Mouse (Mus musculus): ENCODE results near the gene Ugt1a5. TPM values are rescaled to one million over a fixed set of nuclear protein-coding genes. Genes with fewer than 3 reads are reported as not detected.
"Not testable (repeated sequence)": the region's sequence is repeated elsewhere in the genome, so short reads cannot be mapped to it uniquely, and the experiment has no call there.

Gene Ugt1a5
- polyA plus RNA-seq, 1 experiment from 2014 or later, result not detected

DNA sequence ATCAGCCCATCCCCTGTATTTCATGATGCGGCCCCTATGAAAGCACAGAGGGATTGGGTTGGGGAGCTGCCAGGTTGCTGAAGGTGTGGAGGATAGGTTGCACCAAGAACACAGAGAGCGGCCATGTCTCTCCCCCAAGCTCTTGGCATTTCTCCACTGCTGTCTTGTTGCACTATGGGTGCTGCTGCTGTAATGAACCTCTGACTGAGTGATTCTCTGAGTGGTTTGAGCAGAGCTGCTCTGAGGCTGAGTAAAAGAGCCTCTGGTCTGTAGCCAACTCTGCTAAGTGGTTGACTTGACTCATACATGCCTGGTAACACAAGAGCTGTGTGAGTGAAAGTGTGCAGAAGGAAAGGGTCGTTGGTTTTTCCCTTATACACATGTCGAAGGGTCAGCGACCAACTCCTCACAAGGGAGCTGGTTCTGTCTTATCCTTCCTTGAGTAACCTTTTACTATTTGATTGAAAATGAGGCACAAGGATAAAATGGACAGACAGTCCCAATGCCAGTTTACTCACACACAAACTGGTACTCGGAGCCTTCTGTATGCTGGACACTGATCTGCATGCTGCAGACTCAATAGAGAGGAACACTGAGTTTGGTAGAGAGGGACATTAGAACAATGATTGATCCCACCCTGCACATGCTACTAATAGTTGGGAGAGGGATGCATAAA lies 30.4 kb upstream of the Ugt1a5 start:
- not testable (repeated sequence) for H3K36me3 ChIP-seq (ENCODE audit: control insufficient read depth, insufficient read depth, low read length); H3K27me3 ChIP-seq (replicated peaks; ENCODE audit: control insufficient read depth, insufficient read depth, low read length); DNase-seq (ENCODE audit: low spot score); ATAC-seq (replicated peaks; ENCODE audit: low FRiP score); H3K9ac ChIP-seq (ENCODE audit: low read depth, low read length); H3K4me3 ChIP-seq (ENCODE audit: low read depth, low read length); H3K9me3 ChIP-seq (ENCODE audit: control insufficient read depth, low read length); H3K4me1 ChIP-seq (replicated peaks; ENCODE audit: control insufficient read depth, insufficient read depth, low read length); H3K27ac ChIP-seq (ENCODE audit: low read depth, low read length); H3K4me2 ChIP-seq
- 90% methylated on average over 5 of the region's 6 CpGs for WGBS

- Histone ChIP-seq H3K36me3 (ENCODE audit: control insufficient read depth, insufficient read depth, low read length) (no peaks in the 10 kb centered on the region), H3K9ac (ENCODE audit: low read depth, low read length) (no peak overlapping the region), H3K27me3 (replicated peaks; ENCODE audit: control insufficient read depth, insufficient read depth, low read length) (no peaks in the 10 kb centered on the region), H3K4me3 (ENCODE audit: low read depth, low read length) (no peak overlapping the region), H3K4me2 (no peak overlapping the region), H3K27ac (ENCODE audit: low read depth, low read length) (no peak overlapping the region), H3K4me1 (replicated peaks; ENCODE audit: control insufficient read depth, insufficient read depth, low read length) (0 out of 2 replicates have a peak, but pooled peaks cover 2% of the 10 kb centered on the region), H3K9me3 (ENCODE audit: control insufficient read depth, low read length) (no peaks in the 10 kb centered on the region)
- DNase-seq (ENCODE audit: low spot score) (no peak), ATAC-seq (replicated peaks; ENCODE audit: low FRiP score) (no peak)
- 79% methylated on average over 2 of the region's 2 CpGs for WGBS
These were observed 29.2 kb upstream of the Ugt1a5 start for GRCm38 (mm10) chr1:88136646-88137045.

GRCm38 (mm10) chr1:88137264-88137663 lies 28.5 kb upstream of the Ugt1a5 start:
- no peak overlapping the region for H3K9ac ChIP-seq (ENCODE audit: low read depth, low read length)
- H3K27me3 ChIP-seq (replicated peaks; ENCODE audit: control insufficient read depth, insufficient read depth, low read length), result no peaks in the 10 kb centered on the region
- DNase-seq (ENCODE audit: low spot score) (no peak), ATAC-seq (replicated peaks; ENCODE audit: low FRiP score) (no peak)
- WGBS, result 85% methylated on average over 3 of the region's 3 CpGs
- H3K4me1 ChIP-seq (replicated peaks; ENCODE audit: control insufficient read depth, insufficient read depth, low read length), result 0 out of 2 replicates have a peak, but pooled peaks cover 2% of the 10 kb centered on the region
- H3K36me3 ChIP-seq (ENCODE audit: control insufficient read depth, insufficient read depth, low read length), result no peaks in the 10 kb centered on the region
- no peak overlapping the region for H3K27ac ChIP-seq (ENCODE audit: low read depth, low read length)
- H3K4me3 ChIP-seq (ENCODE audit: low read depth, low read length), result no peak overlapping the region
- no peak overlapping the region for H3K4me2 ChIP-seq
- no peaks in the 10 kb centered on the region for H3K9me3 ChIP-seq (ENCODE audit: control insufficient read depth, low read length)

GRCm38 (mm10) chr1:88138145-88138544 lies 27.7 kb upstream of the Ugt1a5 start:
- Histone ChIP-seq H3K9me3 (ENCODE audit: control insufficient read depth, low read length) (no peaks in the 10 kb centered on the region), H3K4me3 (ENCODE audit: low read depth, low read length) (no peak overlapping the region), H3K4me1 (replicated peaks; ENCODE audit: control insufficient read depth, insufficient read depth, low read length) (0 out of 2 replicates have a peak, but pooled peaks cover 2% of the 10 kb centered on the region), H3K27ac (ENCODE audit: low read depth, low read length) (no peak overlapping the region), H3K9ac (ENCODE audit: low read depth, low read length) (no peak overlapping the region), H3K36me3 (ENCODE audit: control insufficient read depth, insufficient read depth, low read length) (no peaks in the 10 kb centered on the region), H3K4me2 (no peak overlapping the region), H3K27me3 (replicated peaks; ENCODE audit: control insufficient read depth, insufficient read depth, low read length) (no peaks in the 10 kb centered on the region)
- WGBS, result 83% methylated on average over 1 of the region's 1 CpGs
- no peak for ATAC-seq (replicated peaks; ENCODE audit: low FRiP score)
- DNase-seq (ENCODE audit: low spot score), result no peak

DNA sequence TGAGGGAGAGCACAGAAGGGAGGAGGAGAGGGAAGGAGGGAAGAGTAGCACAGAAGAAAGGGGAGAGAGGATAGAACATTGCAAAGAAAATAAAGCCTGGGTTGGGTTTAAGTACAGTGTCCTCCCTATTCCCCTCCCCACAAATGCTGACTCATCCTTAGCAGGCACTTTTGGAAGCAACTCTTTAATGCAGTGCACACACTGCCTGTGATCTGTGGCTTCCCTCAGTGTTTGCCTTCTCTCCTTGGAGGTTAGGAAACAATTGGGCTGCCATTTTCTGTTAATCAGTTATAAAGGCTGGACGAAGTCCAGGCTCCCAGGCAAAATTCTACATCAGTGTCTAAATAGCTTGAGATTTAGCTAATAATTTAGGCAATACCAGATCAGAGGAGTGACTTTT lies 25.3 kb upstream of the Ugt1a5 start:
- H3K27me3 ChIP-seq (replicated peaks; ENCODE audit: control insufficient read depth, insufficient read depth, low read length); H3K9me3 ChIP-seq (ENCODE audit: control insufficient read depth, low read length); H3K4me2 ChIP-seq; H3K27ac ChIP-seq (ENCODE audit: low read depth, low read length); H3K9ac ChIP-seq (ENCODE audit: low read depth, low read length); H3K36me3 ChIP-seq (ENCODE audit: control insufficient read depth, insufficient read depth, low read length); DNase-seq (ENCODE audit: low spot score); H3K4me3 ChIP-seq (ENCODE audit: low read depth, low read length); H3K4me1 ChIP-seq (replicated peaks; ENCODE audit: control insufficient read depth, insufficient read depth, low read length): not testable (repeated sequence)
- peak; percentile 96 for ATAC-seq (replicated peaks; ENCODE audit: low FRiP score)
- WGBS, result 44% methylated on average over 1 of the region's 1 CpGs

DNA sequence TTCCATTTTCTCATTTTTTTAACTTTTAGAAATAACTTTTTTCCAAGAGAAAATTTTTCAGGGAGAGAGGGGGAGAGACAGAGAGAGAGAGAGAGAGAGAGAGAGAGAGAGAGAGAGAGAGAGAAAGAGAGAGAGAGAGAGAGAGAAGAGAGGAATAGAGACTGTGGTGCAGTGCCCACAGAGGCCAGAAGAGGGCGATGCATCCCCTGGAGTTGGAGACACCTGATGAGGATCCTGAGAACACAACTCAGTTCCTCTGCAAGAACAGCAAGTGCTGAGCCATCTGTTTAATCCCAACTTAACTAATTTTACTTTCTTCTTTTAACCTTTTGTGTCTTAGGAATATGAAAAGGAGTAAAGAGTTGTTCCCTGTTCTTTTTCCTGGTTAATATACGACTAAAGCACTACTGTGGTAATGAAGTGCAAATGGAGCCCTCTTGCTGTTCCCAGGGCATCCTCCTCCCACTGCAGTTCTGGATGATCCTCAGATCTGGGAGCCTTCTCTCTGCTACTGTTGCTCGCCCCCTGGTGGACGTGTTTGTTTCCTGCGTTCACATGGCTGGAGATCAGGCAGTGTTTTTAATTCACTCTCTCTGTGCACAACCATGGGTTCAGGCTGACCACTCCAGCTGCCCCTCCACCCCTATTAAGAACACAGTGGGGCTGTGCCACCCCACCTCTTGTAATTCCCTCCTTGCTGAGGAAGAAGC lies 21.7 kb upstream of the Ugt1a5 start:
- not testable (repeated sequence) for H3K9me3 ChIP-seq (ENCODE audit: control insufficient read depth, low read length); H3K4me3 ChIP-seq (ENCODE audit: low read depth, low read length); DNase-seq (ENCODE audit: low spot score); H3K4me1 ChIP-seq (replicated peaks; ENCODE audit: control insufficient read depth, insufficient read depth, low read length); H3K36me3 ChIP-seq (ENCODE audit: control insufficient read depth, insufficient read depth, low read length); H3K9ac ChIP-seq (ENCODE audit: low read depth, low read length); H3K4me2 ChIP-seq; H3K27me3 ChIP-seq (replicated peaks; ENCODE audit: control insufficient read depth, insufficient read depth, low read length); H3K27ac ChIP-seq (ENCODE audit: low read depth, low read length); ATAC-seq (replicated peaks; ENCODE audit: low FRiP score)
- WGBS, result 3% methylated on average over 4 of the region's 5 CpGs

- H3K27ac ChIP-seq (ENCODE audit: low read depth, low read length); H3K9ac ChIP-seq (ENCODE audit: low read depth, low read length); H3K27me3 ChIP-seq (replicated peaks; ENCODE audit: control insufficient read depth, insufficient read depth, low read length); H3K4me1 ChIP-seq (replicated peaks; ENCODE audit: control insufficient read depth, insufficient read depth, low read length); ATAC-seq (replicated peaks; ENCODE audit: low FRiP score); DNase-seq (ENCODE audit: low spot score); H3K9me3 ChIP-seq (ENCODE audit: control insufficient read depth, low read length); H3K4me3 ChIP-seq (ENCODE audit: low read depth, low read length); H3K36me3 ChIP-seq (ENCODE audit: control insufficient read depth, insufficient read depth, low read length); H3K4me2 ChIP-seq: not testable (repeated sequence)
- WGBS, result 58% methylated on average over 2 of the region's 2 CpGs
These were observed 20.5 kb upstream of the Ugt1a5 start for GRCm38 (mm10) chr1:88145278-88145677.

GRCm38 (mm10) chr1:88150133-88150532 lies 15.7 kb upstream of the Ugt1a5 start:
- not testable (repeated sequence) for H3K9ac ChIP-seq (ENCODE audit: low read depth, low read length); DNase-seq (ENCODE audit: low spot score); H3K4me3 ChIP-seq (ENCODE audit: low read depth, low read length); H3K27ac ChIP-seq (ENCODE audit: low read depth, low read length); H3K9me3 ChIP-seq (ENCODE audit: control insufficient read depth, low read length); H3K36me3 ChIP-seq (ENCODE audit: control insufficient read depth, insufficient read depth, low read length); H3K27me3 ChIP-seq (replicated peaks; ENCODE audit: control insufficient read depth, insufficient read depth, low read length); H3K4me1 ChIP-seq (replicated peaks; ENCODE audit: control insufficient read depth, insufficient read depth, low read length); H3K4me2 ChIP-seq; ATAC-seq (replicated peaks; ENCODE audit: low FRiP score)
- WGBS, result 60% methylated on average over 2 of the region's 2 CpGs

DNA sequence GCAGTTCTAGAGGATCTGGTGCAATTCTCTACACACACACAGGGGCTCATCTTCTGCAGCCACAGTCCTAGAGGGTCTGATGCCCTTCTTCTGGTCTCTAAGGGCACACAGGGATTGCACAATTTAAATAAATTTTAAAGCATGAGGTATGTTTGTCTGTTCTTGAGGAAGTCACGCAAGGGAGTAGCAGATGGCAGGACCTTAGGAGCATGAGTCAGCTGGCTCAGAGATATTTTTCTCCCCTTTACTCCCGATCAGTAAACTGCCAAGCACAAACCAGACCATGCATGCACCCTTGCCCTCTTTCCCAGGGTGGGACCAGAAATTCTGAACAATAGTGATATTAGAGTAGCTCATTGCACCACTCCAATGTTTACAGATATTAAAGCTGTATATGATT lies 7.4 kb upstream of the Ugt1a5 start:
- no peaks in the 10 kb centered on the region for H3K36me3 ChIP-seq (ENCODE audit: control insufficient read depth, insufficient read depth, low read length)
- no peaks in the 10 kb centered on the region for H3K9me3 ChIP-seq (ENCODE audit: control insufficient read depth, low read length)
- no peaks in the 10 kb centered on the region for H3K27me3 ChIP-seq (replicated peaks; ENCODE audit: control insufficient read depth, insufficient read depth, low read length)
- H3K4me1 ChIP-seq (replicated peaks; ENCODE audit: control insufficient read depth, insufficient read depth, low read length), result no peaks in the 10 kb centered on the region
- ATAC-seq (replicated peaks; ENCODE audit: low FRiP score) (no peak), DNase-seq (ENCODE audit: low spot score) (no peak)
- H3K27ac ChIP-seq (ENCODE audit: low read depth, low read length), result no peak overlapping the region
- 65% methylated on average over 2 of the region's 2 CpGs for WGBS
- H3K4me2 ChIP-seq, result no peak overlapping the region
- no peak overlapping the region for H3K4me3 ChIP-seq (ENCODE audit: low read depth, low read length)
- H3K9ac ChIP-seq (ENCODE audit: low read depth, low read length), result no peak overlapping the region
